Mouse (Mus musculus) heart, adult 2 months (tissue): Measurements from ENCODE around the gene Stim1. TPM values are rescaled to one million over a fixed set of nuclear protein-coding genes. Genes with fewer than 3 reads are reported as not detected.

Experiments
- DNase-seq, 2 experiments: peaks; one replicate each; pipeline ENCODE4 v3.0.0; 2021
- H3K27ac ChIP-seq: fragments of 200-600 bp; 2 replicates; pipeline ENCODE4 v1.8.1; 2022
- H3K27me3 ChIP-seq: fragments of 200-500 bp; 2 replicates; pipeline ENCODE4 v1.6.1; 2012; ENCODE audit warnings: mild to moderate bottlenecking, low read length, inconsistent platforms, mixed read lengths; ENCODE audit not compliant: control insufficient read depth, insufficient read depth
- H3K36me3 ChIP-seq: fragments of 200-500 bp; 2 replicates; pipeline ENCODE4 v1.6.1; 2012; ENCODE audit warnings: low read length, inconsistent platforms; ENCODE audit not compliant: control insufficient read depth, insufficient read depth
- H3K4me1 ChIP-seq: fragments of 200-500 bp; 2 replicates; pipeline ENCODE4 v1.6.1; 2011; ENCODE audit warnings: low read length; ENCODE audit not compliant: control insufficient read depth, insufficient read depth
- H3K4me3 ChIP-seq: fragments of 200-600 bp; 2 replicates; pipeline ENCODE4 v1.8.1; 2022
- H3K79me2 ChIP-seq: fragments of 200-500 bp; replicated peaks from 2 replicates; pipeline ENCODE4 v1.6.1; 2012; ENCODE audit warnings: mild to moderate bottlenecking, inconsistent platforms, low read length, moderate library complexity, mixed read lengths; ENCODE audit not compliant: control insufficient read depth, insufficient read depth
- H3K9ac ChIP-seq: fragments of 200-500 bp; 2 replicates; pipeline ENCODE4 v1.6.1; 2012; ENCODE audit warnings: low read depth, mild to moderate bottlenecking, control low read depth, inconsistent platforms, low read length, mixed read lengths
- CTCF ChIP-seq: fragments of 200-600 bp; IDR thresholded peaks from 2 replicates; pipeline ENCODE4 v1.8.1; 2022; ENCODE audit warnings: antibody characterized with exemption, mild to moderate bottlenecking, moderate library complexity
- EP300 ChIP-seq: fragments of 200-500 bp; IDR thresholded peaks from 2 replicates; pipeline ENCODE4 v1.6.1; 2011; ENCODE audit warnings: low read depth, low read length, control low read depth; ENCODE audit not compliant: insufficient read depth
- POLR2A ChIP-seq: fragments of 200-500 bp; IDR thresholded peaks from 2 replicates; pipeline ENCODE4 v1.6.1; 2011; ENCODE audit warnings: mild to moderate bottlenecking, low read depth, low read length, control low read depth; ENCODE audit not compliant: insufficient read depth
- WGBS: fragments of 180-500 bp; shearing (Covaris S2); methylation state at CpG from one replicate; pipeline ENCODE4 v1.1.7; 2018; 5-methylcytosine and 5-hydroxymethylcytosine counted together
- intact Hi-C: fragments of 180-260 bp; cut with DNase I; formaldehyde crosslinking; loops from one replicate; pipeline ENCODE4 v1.15.1; 2025
- polyA plus RNA-seq: library from polyadenylated mRNA; depleted of rRNA; stranded (reverse); fragments of >200 nt; gene quantifications from 2 replicates; pipeline ENCODE4 v1.2.3, GENCODE M21; 2012
- total RNA-seq, 2 experiments: library from RNA; stranded (reverse); gene quantifications; 2 replicates each; pipeline ENCODE4 v1.2.3; 2021

The Stim1 gene
- total and polyA plus RNA-seq, 3 experiments: 22.8 to 24.1 (median 23.9) TPM

- Histone ChIP-seq H3K27ac (no peak overlapping the region), H3K9ac (no peak overlapping the region), H3K79me2 (no peaks in the 10 kb centered on the region), H3K36me3 (peaks cover 4% of the 10 kb centered on the region; the same call in 1 of the 2 replicates), H3K4me3 (no peak overlapping the region), H3K4me1 (peaks cover 6% of the 10 kb centered on the region), H3K27me3 (no peaks in the 10 kb centered on the region)
- 98% methylated on average over 5 of the region's 5 CpGs for whole genome bisulfite sequencing
- DNase-seq: no peak
- no peak for TF ChIP-seq CTCF
- no peak for TF ChIP-seq EP300
- no peak for TF ChIP-seq POLR2A
- intact Hi-C loops: no loop called here
Observed at GRCm38 (mm10) chr7:102330270-102330669, 62.7 kb downstream of the Stim1 start.

- no peak overlapping the region for H3K4me3 ChIP-seq
- DNase-seq: no peak
- WGBS: 41% methylated on average over 3 of the region's 3 CpGs
- no peak overlapping the region for H3K27ac ChIP-seq
- intact Hi-C loops: no loop called here
- no peaks in the 10 kb centered on the region for H3K27me3 ChIP-seq
- TF ChIP-seq CTCF (no peak), POLR2A (no peak), EP300 (no peak)
- H3K9ac ChIP-seq: no peak overlapping the region
- H3K36me3 ChIP-seq: peaks cover 4% of the 10 kb centered on the region; the same call in 1 of the 2 replicates
- no peaks in the 10 kb centered on the region for H3K79me2 ChIP-seq
- H3K4me1 ChIP-seq: peaks cover 6% of the 10 kb centered on the region
Observed at GRCm38 (mm10) chr7:102331476-102331875, 63.9 kb downstream of the Stim1 start.

GRCm38 (mm10) chr7:102333741-102334140, 66.1 kb downstream of the Stim1 start:
- Histone ChIP-seq H3K36me3 (peaks cover 7% of the 10 kb centered on the region; the same call in 1 of the 2 replicates), H3K27ac (peak overlapping the region; percentile 45), H3K9ac (no peak overlapping the region), H3K27me3 (no peaks in the 10 kb centered on the region), H3K4me3 (no peak overlapping the region), H3K4me1 (peaks cover 9% of the 10 kb centered on the region), H3K79me2 (no peaks in the 10 kb centered on the region)
- WGBS: 20% methylated on average over 4 of the region's 4 CpGs
- no peak for TF ChIP-seq CTCF
- no peak for TF ChIP-seq EP300
- TF ChIP-seq POLR2A: no peak
- intact Hi-C loops: no loop called here
- peak in 1 of 2 experiments; percentile 28 for DNase-seq

DNA sequence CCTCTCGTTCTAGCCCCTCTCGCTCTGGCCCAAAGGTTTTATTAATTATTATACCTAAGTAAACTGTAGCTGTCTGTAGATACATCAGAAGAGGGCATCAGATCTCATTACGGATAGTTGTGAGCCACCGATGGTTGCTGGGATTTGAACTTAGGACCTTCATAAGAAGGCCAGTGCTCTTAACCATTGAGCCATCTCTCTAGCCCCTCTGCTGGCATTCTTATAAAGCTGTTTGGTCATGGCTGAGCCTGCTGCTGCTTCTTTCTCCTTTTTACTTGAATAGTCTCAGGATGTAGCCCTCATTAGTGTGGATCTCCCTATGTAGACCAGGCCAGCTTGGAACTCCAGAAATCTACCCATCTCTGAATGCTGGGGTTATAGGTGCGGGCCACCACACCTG, 69.7 kb downstream of the Stim1 start:
- WGBS: 97% methylated on average over 5 of the region's 5 CpGs
- H3K27me3 ChIP-seq: no peaks in the 10 kb centered on the region
- intact Hi-C loops: loop anchor here (5.0 kb wide), 3 partner anchors 35 to 70 kb away; partner anchors contain the start of gene Stim1

DNA sequence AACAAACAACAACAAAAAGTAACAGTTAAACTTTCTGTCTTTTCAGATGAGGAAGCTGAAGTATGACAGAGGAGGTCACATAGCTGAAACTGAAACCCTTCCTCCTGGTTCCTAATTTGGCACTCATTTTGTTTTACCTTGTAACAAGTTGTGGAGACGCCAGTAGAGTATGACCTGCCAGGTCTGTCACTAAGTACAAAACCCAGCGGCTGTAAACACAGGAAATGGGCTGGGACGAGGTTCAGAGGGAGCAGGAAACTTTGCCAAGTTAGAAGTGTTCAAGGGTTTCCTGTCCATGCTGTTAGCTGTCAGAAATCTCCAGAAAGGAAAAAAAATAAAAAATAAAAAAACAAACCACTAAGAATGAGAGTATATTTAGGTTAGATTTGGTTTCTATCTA, 70.3 kb downstream of the Stim1 start:
- H3K4me1 ChIP-seq: peaks cover 7% of the 10 kb centered on the region
- H3K27ac ChIP-seq: peak overlapping the region; percentile 49
- 5% methylated on average over 3 of the region's 3 CpGs for WGBS
- H3K36me3 ChIP-seq: peaks cover 7% of the 10 kb centered on the region; the same call in 1 of the 2 replicates
- DNase-seq: peak; percentile 44 to 81
- no peak overlapping the region for H3K9ac ChIP-seq
- intact Hi-C loops: loop anchor here (5.0 kb wide), 3 partner anchors 36 to 71 kb away; partner anchors contain the start of gene Stim1
- H3K27me3 ChIP-seq: no peaks in the 10 kb centered on the region
- TF ChIP-seq EP300: peak; percentile 75; the same call in 1 of the 2 replicates
- TF ChIP-seq CTCF: no peak
- no peaks in the 10 kb centered on the region for H3K79me2 ChIP-seq
- H3K4me3 ChIP-seq: no peak overlapping the region

More for the DNA sequence above, 69.7 kb downstream of the Stim1 start:
- DNase-seq: no peak
- peak overlapping the region; percentile 49 for H3K27ac ChIP-seq
- peaks cover 7% of the 10 kb centered on the region for H3K4me1 ChIP-seq
- H3K4me3 ChIP-seq: no peak overlapping the region
- H3K79me2 ChIP-seq: no peaks in the 10 kb centered on the region
- TF ChIP-seq CTCF: no peak
- no peak for TF ChIP-seq EP300
- no peak for TF ChIP-seq POLR2A
- no peak overlapping the region for H3K9ac ChIP-seq
- peaks cover 7% of the 10 kb centered on the region; the same call in 1 of the 2 replicates for H3K36me3 ChIP-seq

DNA sequence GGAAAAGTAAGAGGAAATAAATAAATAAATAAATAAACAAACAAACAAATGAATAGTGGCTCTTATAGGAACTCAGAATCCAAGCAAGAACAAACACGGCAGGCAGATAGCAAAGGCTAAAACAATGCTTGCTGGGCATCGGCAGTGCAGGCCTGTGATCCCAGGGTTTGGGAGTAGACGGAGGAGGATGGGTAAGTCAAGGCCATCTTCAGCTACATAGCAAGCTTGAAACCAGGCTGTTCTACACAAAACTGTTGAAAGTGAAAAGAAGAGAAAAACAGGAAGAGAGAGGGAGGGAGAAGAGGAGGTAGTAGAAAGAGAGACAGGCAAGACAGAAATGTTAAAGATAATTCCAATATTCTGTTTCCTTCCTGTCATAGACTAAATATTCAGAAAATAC, 71.3 kb downstream of the Stim1 start:
- no peak for TF ChIP-seq CTCF
- intact Hi-C loops: loop anchor here (5.0 kb wide), 3 partner anchors 37 to 72 kb away; partner anchors contain the start of gene Stim1
- Histone ChIP-seq H3K9ac (no peak overlapping the region), H3K36me3 (peaks cover 5% of the 10 kb centered on the region; the same call in 1 of the 2 replicates), H3K27ac (peak overlapping the region; percentile 43), H3K27me3 (no peaks in the 10 kb centered on the region), H3K79me2 (no peaks in the 10 kb centered on the region), H3K4me3 (no peak overlapping the region), H3K4me1 (peaks cover 3% of the 10 kb centered on the region)
- DNase-seq: no peak
- 96% methylated on average over 3 of the region's 3 CpGs for WGBS
